Mouse (Mus musculus) embryo, embryonic 9.5 days (tissue): ENCODE measurements around the gene Gm9922.
A peak's percentile ranks its signal among the peaks of the same experiment; 100 is the strongest.

Experiments
- DNase-seq: peaks from one replicate; pipeline ENCODE4 v3.0.0-alpha.2; 2017; ENCODE audit errors: extremely low spot score

Gene Gm9922

DNA sequence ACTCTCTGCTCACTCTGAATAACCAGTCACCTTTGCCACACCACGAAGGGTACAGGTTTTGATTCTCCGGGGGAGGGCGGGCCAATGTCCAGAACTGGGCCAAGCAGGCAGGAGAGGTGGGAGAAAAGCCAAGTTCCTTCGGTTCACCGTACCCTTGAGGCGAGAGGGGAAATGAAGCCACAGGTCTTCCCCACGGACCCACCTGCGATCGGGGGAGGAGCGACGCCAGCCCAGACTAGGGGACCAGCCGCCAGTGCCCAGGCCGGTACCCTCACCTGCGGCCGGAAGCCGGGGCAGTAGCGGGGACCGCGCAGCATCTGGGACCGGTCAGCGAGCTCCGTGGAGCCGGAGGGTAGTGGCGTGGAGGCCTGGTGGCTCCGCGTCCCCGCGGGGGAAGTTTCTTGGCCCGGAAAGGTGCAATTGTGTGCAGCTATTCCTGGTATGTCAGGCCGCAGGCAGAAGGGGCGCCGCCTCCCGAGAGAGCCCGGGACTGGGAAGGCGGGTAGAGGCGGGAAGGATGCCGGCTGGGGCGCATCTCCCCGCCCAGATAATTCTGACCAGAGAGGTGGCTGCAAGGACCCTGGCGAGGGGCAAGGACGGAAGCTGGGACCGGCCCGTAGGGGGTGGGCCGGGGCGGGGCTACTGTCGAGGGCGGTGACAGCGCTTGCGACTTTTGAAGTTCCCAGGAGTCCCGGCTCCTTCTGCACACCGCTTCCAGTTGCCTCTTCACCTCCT is at the start of gene Gm9922, which contains the start of gene Lmo7:
Gene Gm9922, minus strand, starts transcription at position 578 of the 735 bp plus-strand sequence.
Gene Lmo7, plus strand, starts transcription at position 721 of the 735 bp plus-strand sequence.
- peak; percentile 85 for DNase-seq

DNA sequence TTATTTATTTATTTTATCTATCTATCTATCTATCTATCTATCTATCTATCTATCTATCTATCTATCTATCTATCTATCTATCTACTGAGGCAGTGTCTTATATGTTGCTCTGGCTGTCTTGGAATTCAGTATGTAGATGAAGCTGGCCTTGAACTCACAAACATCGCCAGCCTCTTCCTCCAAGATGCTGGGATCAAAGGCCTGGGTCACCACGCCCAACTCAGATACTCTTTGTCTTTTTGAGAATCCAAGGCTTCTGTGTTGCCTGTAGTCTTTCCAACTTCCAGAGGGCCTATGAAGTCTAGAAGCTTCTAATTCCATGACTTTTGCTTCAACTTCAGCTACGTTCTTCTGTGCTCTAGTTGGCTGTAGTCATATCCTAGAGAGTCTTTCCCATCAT is 48.8 kb upstream of the Gm9922 start:
- no peak for DNase-seq

DNA sequence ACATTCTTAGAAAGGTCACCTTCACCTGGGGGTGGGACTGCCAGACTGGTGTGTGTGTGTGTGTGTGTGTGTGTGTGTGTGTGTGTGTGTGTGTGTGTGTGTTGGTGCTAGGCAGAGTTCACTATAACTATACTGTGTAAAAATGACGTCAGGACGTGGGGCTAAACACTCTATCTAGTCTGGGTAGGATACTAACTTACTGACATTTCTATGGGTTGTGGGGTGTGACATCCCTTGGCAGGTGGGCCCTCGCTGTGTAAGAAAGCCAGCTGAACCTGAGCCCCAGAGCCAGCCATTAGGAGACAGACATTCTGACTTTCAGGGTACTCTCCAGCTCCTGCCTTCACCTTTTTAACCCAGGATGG is 47.5 kb upstream of the Gm9922 start:
- no peak for DNase-seq

DNA sequence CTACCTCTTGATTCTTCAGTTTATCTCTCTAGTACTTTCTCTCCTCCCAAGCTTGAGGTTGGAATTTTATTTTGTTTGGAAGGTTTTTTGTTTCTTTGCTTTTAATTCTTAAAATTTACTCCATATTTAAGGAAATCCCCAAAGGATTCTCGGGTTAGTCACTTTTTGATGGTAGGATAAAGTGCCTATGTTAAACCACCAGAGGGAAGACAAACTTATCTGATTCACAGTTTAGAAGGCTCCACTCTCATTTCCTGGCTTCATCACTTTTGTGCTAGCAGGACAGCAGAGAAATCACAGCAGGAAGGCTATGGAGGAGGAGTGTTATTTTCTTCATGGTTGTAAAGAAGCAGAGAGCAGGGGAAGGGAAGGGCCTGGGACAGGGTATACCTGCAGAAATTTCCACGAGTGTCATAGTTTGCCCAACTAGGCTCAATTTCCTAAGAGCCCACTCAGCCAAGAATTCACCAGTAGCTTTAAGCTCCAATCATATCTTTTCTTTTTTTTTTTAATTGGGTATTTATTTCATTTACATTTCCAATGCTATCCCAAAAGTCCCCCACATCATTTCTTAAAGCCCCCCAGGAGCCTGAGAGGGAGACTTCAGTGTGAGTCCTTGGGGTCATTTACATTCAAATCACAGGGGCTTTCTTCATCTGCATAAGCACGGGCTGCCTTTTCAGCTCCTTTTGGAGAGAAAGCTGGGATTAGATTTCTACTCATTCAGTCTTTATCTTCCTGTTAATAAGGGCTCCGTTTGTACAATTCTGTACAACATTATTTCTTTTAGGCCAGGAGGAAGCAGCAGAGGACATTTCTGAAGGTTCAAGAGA is 46.9 kb upstream of the Gm9922 start:
- no peak for DNase-seq

DNA sequence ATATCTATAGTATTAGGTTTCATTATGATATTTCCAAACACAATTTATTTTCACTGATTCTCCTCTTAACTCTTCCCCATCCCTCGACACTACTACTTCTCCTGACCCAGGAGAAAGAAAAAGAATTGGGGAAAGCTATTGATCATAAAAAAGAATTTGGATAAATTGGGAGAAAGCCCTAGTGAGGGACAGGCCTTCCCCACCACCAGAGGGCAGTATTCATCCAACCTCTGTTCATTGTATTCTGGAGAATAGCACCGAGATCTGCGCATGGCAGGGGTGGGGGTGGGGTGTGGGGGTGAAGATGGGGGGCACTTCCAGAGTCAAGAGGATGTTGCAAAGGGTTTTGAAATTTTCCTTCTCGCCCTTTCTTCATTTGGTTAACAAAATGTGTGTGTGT is 45.0 kb upstream of the Gm9922 start:
- peak; percentile 10 for DNase-seq

DNA sequence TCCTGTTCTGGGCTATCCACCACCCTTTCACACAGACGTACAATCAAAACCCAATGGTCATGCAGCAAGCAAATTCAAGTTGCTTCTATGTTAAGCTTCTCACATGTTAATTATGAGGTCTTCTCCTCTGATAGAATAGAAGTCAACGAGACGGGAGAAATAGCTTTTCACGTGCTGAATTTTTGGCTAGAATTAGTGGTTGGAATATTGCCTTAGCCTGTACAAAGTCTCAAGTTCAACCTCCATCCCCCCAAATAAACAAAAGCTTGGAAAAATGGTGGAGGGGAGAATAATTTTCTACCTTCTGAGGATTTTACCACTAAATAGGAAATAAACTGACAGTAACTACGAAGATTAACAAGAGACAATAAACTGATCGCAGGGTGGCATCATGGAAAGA is 42.1 kb upstream of the Gm9922 start:
- no peak for DNase-seq

DNA sequence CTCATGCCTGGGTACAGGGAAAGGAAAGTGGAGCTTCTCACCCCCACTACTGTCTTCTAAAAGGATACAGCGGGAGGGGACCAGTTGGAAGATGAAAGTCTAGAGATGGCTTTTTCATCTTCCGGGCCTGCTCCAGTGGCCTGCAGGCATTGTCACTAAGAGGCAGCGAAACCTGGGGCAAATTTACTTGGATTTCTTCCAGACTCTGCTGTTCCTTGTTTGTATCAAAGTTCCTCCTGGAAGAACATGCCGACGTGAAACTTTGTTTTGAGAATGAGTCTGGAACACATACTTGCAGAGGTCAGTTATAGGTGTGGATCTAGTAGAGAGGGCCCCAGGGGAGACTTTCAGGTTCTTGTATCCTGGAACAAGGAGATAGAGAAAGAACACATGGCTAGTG is 41.7 kb upstream of the Gm9922 start:
- no peak for DNase-seq

DNA sequence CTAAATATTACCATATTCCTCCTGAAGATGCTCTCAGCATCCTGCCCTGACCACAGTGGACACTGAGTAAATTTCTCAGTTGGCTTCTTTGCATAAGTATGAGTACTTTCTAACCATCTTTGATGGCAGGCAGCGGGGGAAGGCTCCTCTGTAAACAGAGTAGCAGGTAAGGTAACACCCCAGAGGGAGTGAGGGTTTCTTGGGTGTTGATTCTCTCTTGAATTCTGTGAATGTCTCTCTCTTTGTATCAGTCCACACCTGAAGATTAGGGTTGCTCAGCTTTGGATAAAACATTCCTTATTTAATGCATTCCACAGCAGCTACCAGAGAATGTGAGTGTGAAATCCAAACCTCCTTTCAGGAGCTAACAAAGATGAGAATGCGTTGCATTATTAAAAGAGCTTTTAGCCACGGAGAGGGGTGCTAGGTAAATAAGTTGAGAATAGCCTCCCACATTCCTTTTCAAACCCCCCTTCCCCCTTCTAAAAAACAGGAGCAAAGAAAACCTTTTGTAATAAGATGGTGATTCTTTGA is 34.2 kb upstream of the Gm9922 start:
- DNase-seq = no peak

DNA sequence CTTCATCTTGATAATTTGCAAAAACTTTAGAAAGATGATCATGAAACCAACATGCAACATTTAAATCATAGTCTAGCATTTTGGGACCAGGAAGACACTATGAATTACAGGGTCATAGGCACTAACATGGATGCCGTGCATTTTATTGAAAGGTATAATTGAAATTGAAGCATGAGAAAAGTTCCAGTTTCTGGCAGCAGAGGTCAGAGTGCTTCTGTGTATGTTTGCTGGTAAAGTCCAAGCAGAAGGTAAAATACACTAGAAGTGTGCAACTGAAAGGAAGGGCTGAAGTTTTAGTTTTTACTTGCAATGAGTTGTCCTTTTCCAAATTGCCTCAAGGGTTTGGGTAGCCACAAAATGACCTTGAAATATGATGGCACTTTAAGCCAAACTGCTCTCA is 32.7 kb upstream of the Gm9922 start:
- DNase-seq = no peak

DNA sequence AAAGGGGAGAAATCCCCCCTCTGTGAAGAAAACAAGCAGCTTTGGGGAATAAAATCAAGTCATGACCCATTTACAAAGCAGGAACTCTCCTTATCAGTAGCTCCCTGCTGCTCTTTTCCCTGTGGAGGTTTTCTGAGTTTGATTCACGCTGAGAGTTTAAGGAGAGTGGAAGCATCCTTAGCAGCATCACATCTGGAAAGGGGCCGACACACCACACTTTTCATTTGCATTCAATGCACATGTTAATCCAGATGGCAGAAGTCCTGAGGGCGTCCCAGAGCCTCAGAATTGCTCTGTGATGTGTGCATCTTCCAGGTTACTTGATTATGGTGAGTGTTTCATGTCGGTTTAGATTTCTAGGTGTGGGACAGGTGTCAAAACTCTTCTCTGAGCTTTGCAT is 25.8 kb upstream of the Gm9922 start:
- no peak for DNase-seq

DNA sequence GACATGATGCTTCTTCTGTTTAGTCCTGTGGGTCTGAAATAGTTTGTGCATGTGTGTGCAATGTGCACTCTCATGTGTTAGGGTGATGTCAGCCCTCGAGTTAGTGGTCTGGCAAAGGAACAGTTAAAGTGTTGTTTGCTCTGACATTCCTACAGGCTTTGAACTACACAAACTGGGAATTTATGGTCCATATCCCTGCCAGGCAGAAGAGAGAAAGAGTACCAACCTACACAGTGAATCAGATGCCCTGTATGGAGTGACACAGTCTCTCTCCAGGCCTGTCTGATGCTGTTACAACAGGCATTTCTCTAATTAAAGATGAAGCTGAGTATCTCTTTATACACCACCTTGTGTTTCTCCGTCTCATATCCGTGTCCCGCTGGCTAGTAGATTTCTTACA is 21.3 kb upstream of the Gm9922 start:
- DNase-seq = no peak

DNA sequence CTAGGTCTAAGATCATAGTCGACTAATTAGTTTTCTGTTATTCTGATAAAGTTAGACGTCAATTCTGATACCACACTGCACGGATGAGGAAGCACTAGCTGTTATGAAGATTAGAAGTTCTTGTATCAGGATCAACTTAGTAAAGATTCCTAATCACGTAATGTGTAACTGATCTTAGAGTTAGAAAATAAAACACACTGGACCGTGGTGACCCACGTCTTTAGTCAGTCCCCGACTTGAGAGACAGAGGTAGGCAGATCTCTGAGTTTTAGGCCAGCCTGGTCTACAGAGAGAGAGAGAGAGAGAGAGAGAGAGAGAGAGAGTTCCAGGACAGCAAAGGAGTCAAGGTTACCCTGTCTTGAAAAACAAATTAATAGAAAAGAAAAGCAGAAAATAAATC is 18.8 kb upstream of the Gm9922 start:
- no peak for DNase-seq

DNA sequence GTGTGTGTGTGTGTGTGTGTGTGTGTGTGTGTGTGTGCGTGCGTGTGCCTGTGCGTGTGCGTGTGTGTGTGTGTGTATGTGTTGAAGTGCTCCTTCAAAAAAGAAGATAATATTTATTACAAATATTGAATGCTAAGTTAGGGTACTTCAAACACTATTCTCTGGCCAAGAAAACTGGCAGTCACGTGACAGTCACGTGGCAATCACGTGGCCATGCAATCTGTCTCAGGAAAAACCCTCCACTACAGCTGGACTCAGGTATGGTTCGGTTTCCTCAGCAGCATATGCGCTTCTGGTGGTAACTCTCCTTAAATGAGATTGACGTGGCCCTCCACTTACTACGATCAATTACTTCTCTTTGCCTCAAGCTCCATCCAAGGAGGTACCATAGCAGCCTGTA is 18.2 kb upstream of the Gm9922 start:
- DNase-seq = no peak

DNA sequence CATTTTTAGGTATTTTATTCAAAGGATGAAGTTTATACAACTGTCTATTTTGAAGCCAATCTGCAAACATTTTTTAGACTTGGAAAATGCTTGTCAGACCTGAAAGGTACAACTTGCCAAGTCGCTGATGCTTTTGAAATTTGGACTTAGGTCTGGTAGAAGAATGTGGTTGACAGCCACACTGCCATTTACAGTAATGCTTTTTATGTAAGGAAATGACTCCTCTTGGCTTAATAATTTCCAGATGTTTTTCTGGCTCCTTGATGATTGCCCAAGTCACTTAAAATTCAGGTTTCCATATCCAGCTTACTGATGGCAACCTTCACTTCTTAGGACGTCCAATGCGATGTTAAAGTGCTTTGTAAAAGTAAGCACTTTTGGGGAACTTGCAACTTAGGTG is 17.0 kb upstream of the Gm9922 start:
- DNase-seq = no peak

DNA sequence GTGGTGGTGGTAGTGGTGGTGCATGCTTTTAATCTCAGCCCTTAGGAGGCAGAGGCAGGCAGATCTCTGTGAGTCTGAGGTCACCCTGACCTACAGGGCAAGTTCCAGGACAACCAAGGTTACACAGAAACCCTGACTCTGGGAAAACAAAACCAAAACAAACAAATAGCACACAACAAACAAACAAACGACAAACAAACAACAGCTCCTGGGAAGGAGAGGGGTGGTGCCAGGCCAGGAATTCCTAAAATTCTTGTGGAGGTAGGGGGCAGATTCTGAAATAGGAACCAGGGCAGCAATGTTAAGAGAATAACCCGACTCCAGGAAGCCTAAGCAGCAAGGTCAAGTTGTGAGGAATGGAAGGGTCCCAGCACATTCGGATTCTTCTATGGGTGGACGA is 7.9 kb upstream of the Gm9922 start:
- no peak for DNase-seq

DNA sequence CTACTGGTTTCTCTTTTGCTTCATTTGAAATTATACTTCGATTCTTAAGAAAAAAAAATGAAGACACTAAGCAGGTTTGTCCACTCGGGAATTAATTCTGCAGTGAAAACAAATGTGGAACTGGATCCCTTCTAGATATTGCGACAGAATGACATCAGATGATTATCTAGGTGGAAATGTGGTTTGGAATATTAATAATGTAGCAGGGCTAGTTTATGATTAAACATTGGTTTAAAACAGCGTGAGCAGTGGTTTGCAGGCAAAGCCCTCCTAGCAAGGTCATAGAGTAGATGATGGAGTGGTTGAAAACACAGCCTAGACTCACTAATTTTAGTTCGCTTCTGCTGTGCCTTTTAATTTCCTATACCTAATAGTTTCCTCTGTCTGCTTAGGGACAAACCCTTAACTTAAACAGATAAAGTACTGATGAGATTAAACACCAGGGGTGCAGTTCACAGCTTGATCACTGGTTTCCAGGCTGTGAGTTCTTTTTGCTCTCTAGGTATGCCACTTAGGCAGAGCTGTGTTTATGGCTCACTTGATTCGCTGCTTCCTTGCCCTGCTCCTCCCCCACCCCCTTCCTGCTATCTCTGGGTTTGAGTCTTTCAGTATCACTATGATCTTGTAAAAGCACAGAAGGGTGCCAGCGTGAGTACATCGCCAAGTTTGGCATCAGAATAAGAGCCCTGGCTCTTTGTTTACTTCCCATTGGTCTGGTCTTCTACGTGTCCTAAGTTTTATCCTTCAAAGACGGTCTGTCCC is 4.1 kb upstream of the Gm9922 start:
- DNase-seq = peak; percentile 12

DNA sequence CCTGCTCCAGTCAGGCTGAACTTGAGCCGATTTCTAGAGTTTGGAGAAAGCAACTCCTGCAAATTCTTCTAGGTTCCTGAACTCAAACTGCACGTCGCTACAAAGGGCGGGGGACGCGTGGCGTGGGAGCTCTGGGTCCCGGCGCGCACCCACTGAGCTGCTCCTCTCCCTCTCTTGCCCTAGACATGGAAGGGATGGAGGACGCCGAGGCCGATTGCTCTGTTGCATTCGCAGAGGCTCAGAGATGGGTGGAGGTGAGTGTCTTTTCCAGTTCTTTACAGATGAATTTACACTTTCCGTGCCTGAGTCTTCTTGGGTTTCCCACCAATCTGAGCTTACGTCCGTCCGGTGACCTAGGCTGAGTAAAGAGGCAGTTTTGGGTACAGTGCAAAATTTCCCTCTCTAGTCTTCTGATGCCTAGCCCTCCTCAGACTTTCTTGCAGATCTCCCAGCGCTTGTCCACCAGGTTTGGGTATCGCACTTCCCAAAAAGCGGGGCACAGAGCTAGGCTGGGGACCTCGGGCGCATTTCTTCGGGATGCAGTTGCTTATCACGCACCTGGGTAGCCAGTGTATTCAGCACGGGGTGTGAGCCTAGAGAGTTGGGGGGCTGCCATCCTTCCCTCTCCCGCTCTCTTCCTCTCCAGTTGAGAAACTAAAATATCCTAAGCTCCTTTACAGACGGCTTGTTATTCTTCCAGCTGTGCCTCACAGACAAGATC is 518 bp upstream of the Gm9922 start:
- no peak for DNase-seq

DNA sequence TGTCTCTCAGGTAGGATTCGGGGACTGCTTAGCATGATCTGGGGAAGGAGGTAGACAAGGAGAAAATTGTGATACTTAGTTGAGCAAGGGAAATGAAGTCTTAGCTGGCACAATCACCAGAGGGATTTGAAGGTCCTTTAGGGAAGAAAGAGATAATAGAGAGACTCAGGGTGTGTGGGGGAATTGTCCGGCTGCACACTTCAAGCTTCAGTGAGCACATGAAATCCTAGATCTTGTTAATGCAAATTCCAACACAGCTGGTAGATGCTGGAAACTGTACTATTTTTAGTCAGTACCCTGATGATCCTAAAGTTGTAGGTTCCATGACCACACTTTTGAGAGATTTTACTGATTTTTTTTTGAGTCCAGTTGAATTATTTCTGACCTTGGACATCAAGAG is 15.2 kb downstream of the Gm9922 start:
- DNase-seq = no peak

DNA sequence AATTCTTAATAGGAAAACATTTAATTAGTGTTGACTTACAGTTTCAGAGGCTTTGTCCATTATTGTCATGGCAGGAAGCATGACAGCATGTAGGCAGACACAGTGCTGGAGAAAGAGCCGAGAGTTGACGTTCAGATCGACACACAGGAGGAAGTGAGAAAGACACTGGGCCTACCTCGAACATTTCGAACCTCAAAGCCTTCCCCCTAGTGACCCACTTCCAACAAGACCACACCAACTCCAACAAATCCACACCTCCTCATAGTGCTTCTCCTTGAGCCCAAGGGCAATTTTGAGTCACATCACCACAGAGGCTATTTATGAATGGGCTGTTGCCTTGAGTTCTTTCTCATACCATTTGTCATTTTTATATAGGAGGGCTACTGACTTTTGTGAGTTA is 22.5 kb downstream of the Gm9922 start:
- no peak for DNase-seq

DNA sequence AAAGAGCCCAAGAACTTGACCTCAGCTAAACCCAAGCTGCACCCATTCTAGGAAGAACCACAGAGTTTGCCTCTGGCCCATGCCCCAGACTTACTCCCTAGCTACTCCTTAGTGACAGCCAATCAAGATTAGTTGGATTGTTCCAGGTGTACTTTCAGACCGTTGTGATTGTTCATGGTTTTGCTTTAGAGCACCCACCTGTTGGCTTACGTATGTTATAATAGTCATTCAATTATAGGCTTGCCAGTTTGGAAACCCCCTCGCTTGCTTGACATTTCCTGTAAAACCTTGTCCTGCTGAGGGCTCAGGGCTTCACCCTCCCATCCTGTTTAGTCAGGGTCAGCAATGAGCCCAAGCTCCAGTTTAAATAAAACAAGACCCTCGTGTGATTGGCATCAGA is 25.1 kb downstream of the Gm9922 start:
- no peak for DNase-seq

DNA sequence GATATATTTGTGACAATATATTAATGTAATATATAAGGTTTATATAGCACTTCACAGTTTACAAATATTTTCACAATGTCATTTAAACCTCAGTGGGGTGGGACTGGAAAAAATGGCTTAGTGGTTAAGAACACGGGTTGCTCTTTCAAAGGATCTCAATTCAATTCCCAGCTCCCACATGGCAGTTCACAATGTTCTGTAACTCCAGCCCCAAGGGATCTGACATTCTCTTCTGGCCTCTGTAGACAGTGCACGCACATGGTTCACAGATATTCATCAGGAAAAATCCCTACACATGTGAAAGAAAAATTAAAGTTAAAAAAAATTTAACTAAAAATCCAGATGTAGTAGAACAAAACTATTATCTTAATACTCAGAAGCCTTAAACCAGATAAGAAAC is 41.2 kb downstream of the Gm9922 start:
- DNase-seq = no peak

DNA sequence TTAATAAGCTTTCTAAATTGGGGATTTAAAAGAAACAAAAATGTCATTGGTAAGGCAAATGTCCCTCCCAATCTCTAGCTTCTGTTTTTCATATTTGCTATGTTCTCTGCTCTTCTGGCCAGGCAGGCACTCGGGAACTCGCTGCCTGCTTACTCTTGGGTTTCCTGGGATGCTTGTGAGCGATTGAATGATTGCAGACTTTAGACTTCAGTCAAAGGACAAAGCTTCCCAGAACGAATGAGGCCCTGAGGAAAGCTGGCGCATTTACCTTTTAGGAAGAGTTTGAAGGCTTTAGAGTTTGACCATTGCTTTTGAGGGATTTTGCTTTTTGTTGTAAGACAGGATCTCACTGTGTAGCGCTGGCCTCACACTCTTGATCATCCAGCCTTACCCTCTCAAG is 41.9 kb downstream of the Gm9922 start:
- DNase-seq = no peak
